In genomic region chr17:5795369-5795768, GRCm38 (mm10) we compare ENCODE assay signal across 7 mouse cellular contexts.
"Had no signal": no experiment of that assay in that cellular context is flagged by ENCODE, and none has a peak within 500 bp of the region (broad histone marks: within the 10 kb centered on the region; RNA-seq: fewer than 3 reads in every experiment).

No protein-coding gene starts in this region.

- H3K27ac ChIP-seq: layer of hippocampus, adult 2 months; limb, embryonic 12.5 days; liver, embryonic 13.5 days; midbrain, embryonic 10.5 days; midbrain, embryonic 15.5 days; neural tube, embryonic 13.5 days had no signal

- H3K9me3 ChIP-seq: limb, embryonic 12.5 days; liver, embryonic 13.5 days; midbrain, embryonic 10.5 days; midbrain, embryonic 15.5 days; neural tube, embryonic 13.5 days had no signal

- H3K4me3 ChIP-seq: layer of hippocampus, adult 2 months; limb, embryonic 12.5 days; liver, embryonic 13.5 days; midbrain, embryonic 10.5 days; midbrain, embryonic 15.5 days; neural tube, embryonic 13.5 days had no signal

- H3K9ac ChIP-seq: limb, embryonic 12.5 days; liver, embryonic 13.5 days; liver, postnatal 0 days; midbrain, embryonic 15.5 days; neural tube, embryonic 13.5 days had no signal

- H3K4me2 ChIP-seq: limb, embryonic 12.5 days; liver, embryonic 13.5 days; midbrain, embryonic 15.5 days; neural tube, embryonic 13.5 days had no signal

- H3K27me3 ChIP-seq: limb, embryonic 12.5 days; liver, embryonic 13.5 days; midbrain, embryonic 15.5 days; neural tube, embryonic 13.5 days had no signal

- H3K36me3 ChIP-seq: limb, embryonic 12.5 days; liver, embryonic 13.5 days; midbrain, embryonic 10.5 days; midbrain, embryonic 15.5 days; neural tube, embryonic 13.5 days had no signal

- H3K4me1 ChIP-seq: midbrain, embryonic 10.5 days; midbrain, embryonic 15.5 days had no signal
